Mouse (Mus musculus): Measurements from ENCODE around the gene Clptm1. TPM values are rescaled to one million over a fixed set of nuclear protein-coding genes. Genes with fewer than 3 reads are reported as not detected.

Clptm1 gene
- 154 TPM for polyA plus RNA-seq (2021)

DNA sequence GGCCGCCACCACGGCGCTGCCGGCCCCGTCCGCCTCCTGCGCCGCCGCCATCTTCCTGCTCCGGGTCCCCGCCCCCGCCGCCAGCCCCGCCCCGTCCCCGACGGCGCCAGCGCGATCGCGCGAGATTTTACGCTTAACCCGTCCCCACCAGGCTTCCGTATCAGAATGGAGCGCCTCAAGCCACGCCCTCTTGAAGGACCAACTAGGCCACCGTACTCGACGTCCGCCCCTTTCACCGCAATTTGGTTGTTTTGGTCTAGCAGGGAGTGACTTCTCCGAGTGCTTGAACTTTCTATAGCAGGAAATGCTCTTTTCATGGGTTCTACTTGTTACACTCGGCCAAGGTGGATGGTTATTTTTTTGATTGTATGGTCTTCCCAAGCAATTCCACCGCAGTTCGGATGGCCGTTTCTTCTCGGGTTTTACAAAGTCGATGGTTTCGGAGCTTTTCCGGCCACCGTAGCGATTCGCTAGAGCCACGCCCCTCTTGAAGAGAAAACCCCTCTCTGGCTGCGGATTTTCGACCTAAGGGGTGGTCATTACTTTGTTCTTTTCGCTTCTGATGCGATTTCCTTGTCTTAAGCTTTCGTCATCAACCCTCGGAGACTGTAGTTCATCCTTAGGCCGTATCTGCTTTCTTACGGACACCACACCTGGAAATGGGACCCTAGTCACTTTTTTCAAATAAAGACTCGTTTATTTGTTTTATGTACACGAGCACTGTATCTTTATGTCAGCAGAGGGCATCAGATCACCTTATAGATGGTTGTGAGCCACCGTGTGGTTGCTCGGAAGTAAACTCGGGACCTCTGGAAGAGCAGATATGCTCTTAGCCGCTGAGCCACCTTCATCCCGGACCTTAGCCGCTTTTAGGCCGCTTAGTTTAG, at the start of gene Clptm1:
Clptm1 (minus strand) TSS at position 79 of the 887 bp plus-strand sequence.
- TF ChIP-seq CTCF (IDR thresholded peaks at IDR 0.05), result peak; percentile 73
- in situ Hi-C loops (cut with MboI; ENCODE audit: low pct_unique_long_range_greater_than_20kb), result loop anchor here (5.0 kb wide), 1 partner anchor 47 kb away; no protein-coding TSS in a partner anchor
- peak; percentile 63 for ATAC-seq
- no peaks in the 10 kb centered on the region for H3K27me3 ChIP-seq
- peak; percentile 92 for DNase-seq (ENCODE audit: low read depth, low spot score)
- POLR2A ChIA-PET, result interaction anchor here (1.1 to 1.4 kb wide), 3 partner anchors 9 to 36 kb away, joined by 3 to 4 read pairs (median 3); partner anchors contain the start of gene Relb
- CTCF ChIA-PET, result interaction anchor here (1.6 to 5.8 kb wide), 2 partner anchors 28 to 36 kb away, joined by 4 to 120 read pairs; partner anchors contain the start of genes Apoc1 and Apoe

GRCm38 (mm10) chr7:19713598-19713997, 48.8 kb upstream of the Clptm1 start:
- no peak for TF ChIP-seq CTCF (IDR thresholded peaks at IDR 0.05)
- ChIA-PET CTCF (interaction anchor here (1.3 to 6.6 kb wide), 4 partner anchors 11 to 51 kb away, joined by 3 to 43 read pairs (median 4); no protein-coding TSS in a partner anchor), POLR2A (no interaction called here)
- ATAC-seq, result no peak
- H3K27me3 ChIP-seq, result no peaks in the 10 kb centered on the region
- DNase-seq (ENCODE audit: low read depth, low spot score), result no peak
- in situ Hi-C loops (cut with MboI; ENCODE audit: low pct_unique_long_range_greater_than_20kb), result loop anchor here (5.0 kb wide), 1 partner anchor 46 kb away; the partner anchor contains the start of gene Clptm1

DNA sequence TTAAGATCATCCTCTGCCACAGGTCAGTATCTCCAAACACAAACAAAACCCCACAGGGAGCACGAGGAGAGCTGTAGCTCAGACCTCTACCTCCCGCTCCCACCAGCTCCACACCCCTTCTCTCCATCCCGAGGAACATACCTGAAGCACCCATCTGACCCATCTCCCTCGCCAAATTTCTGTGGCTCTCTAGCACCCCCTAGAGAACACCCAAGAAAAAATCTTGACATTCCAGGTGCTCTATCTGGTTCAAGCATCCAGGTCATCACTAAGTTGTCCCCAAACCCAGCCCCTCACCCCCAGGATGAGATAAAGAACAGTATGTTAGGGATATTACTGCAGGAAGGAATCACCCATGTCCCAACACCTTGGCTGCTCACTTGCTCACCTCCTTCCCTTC, 48.4 kb upstream of the Clptm1 start:
- POLR2A ChIA-PET, result no interaction called here
- in situ Hi-C loops (cut with MboI; ENCODE audit: low pct_unique_long_range_greater_than_20kb), result loop anchor here (5.0 kb wide), 1 partner anchor 46 kb away; the partner anchor contains the start of gene Clptm1

DNA sequence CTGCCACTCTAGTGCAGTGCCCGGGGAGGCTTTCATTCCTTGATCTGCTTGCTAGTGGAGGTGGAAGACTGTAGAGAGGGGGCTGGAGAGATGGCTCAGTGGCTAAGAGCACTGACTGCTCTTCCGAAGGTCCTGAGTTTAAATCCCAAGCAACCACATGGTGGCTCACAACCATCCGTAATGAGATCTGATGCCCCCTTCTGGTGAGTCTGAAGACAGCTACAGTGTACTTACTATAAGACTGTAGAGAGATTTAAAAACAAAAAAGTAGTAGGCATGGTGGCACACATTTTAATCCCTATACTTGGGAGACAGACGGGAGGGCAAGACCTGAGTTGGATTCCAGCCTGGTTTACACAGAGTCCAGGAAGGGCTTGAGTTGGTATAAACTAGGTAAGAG, 47.6 kb upstream of the Clptm1 start:
- CTCF ChIA-PET, result interaction anchor here (0.7 to 6.6 kb wide), 7 partner anchors 8 to 43 kb away, joined by 3 to 43 read pairs (median 5); no protein-coding TSS in a partner anchor
- POLR2A ChIA-PET, result no interaction called here
- no peaks in the 10 kb centered on the region for H3K27me3 ChIP-seq
- ATAC-seq (no peak), DNase-seq (ENCODE audit: low read depth, low spot score) (no peak)
- in situ Hi-C loops (cut with MboI; ENCODE audit: low pct_unique_long_range_greater_than_20kb), result loop anchor here (5.0 kb wide), 1 partner anchor 45 kb away; the partner anchor contains the start of gene Clptm1
- TF ChIP-seq CTCF (IDR thresholded peaks at IDR 0.05), result no peak

More for the DNA sequence above, 48.4 kb upstream of the Clptm1 start:
- TF ChIP-seq CTCF (IDR thresholded peaks at IDR 0.05), result no peak
- CTCF ChIA-PET, result interaction anchor here (0.7 to 6.6 kb wide), 7 partner anchors 8 to 51 kb away, joined by 3 to 43 read pairs (median 4); no protein-coding TSS in a partner anchor
- H3K27me3 ChIP-seq, result no peaks in the 10 kb centered on the region
- DNase-seq (ENCODE audit: low read depth, low spot score), result no peak
- ATAC-seq, result no peak

- ChIA-PET CTCF (interaction anchor here (1.4 to 6.6 kb wide), 3 partner anchors 8 to 42 kb away, joined by 5 to 43 read pairs (median 6); no protein-coding TSS in a partner anchor), POLR2A (interaction anchor here (1.8 kb wide), 1 partner anchor 11 kb away, joined by 4 read pairs; no protein-coding TSS in a partner anchor)
- TF ChIP-seq CTCF (IDR thresholded peaks at IDR 0.05), result no peak
- in situ Hi-C loops (cut with MboI; ENCODE audit: low pct_unique_long_range_greater_than_20kb), result loop anchor here (5.0 kb wide), 1 partner anchor 43 kb away; the partner anchor contains the start of gene Clptm1
- no peak for DNase-seq (ENCODE audit: low read depth, low spot score)
- ATAC-seq, result no peak
- H3K27me3 ChIP-seq, result no peaks in the 10 kb centered on the region
Observed at GRCm38 (mm10) chr7:19710650-19711049, 45.8 kb upstream of the Clptm1 start.

- CTCF ChIA-PET, result interaction anchor here (1.6 to 10.2 kb wide), 2 partner anchors 8 to 38 kb away, joined by 4 to 120 read pairs; partner anchors contain the start of gene Clptm1
- in situ Hi-C loops (cut with MboI; ENCODE audit: low pct_unique_long_range_greater_than_20kb), result no loop called here
Observed at GRCm38 (mm10) chr7:19705271-19705670, 40.4 kb upstream of the Clptm1 start.

GRCm38 (mm10) chr7:19704475-19704874, 39.6 kb upstream of the Clptm1 start:
- ChIA-PET CTCF (interaction anchor here (1.6 to 10.2 kb wide), 2 partner anchors 9 to 37 kb away, joined by 4 to 120 read pairs; partner anchors contain the start of gene Clptm1), POLR2A (no interaction called here)
- TF ChIP-seq CTCF (IDR thresholded peaks at IDR 0.05), result no peak
- in situ Hi-C loops (cut with MboI; ENCODE audit: low pct_unique_long_range_greater_than_20kb), result no loop called here
- no peaks in the 10 kb centered on the region for H3K27me3 ChIP-seq
- no peak for ATAC-seq
- DNase-seq (ENCODE audit: low read depth, low spot score), result no peak

More at GRCm38 (mm10) chr7:19705271-19705670, 40.4 kb upstream of the Clptm1 start:
- no peak for DNase-seq (ENCODE audit: low read depth, low spot score)
- POLR2A ChIA-PET, result no interaction called here
- no peaks in the 10 kb centered on the region for H3K27me3 ChIP-seq
- no peak for ATAC-seq
- TF ChIP-seq CTCF (IDR thresholded peaks at IDR 0.05), result no peak

- no peak for DNase-seq (ENCODE audit: low read depth, low spot score)
- CTCF ChIA-PET, result interaction anchor here (1.2 to 10.2 kb wide), 3 partner anchors 8 to 35 kb away, joined by 5 to 120 read pairs (median 5); partner anchors contain the start of gene Clptm1
- H3K27me3 ChIP-seq, result no peaks in the 10 kb centered on the region
- in situ Hi-C loops (cut with MboI; ENCODE audit: low pct_unique_long_range_greater_than_20kb), result no loop called here
- ATAC-seq, result no peak
- TF ChIP-seq CTCF (IDR thresholded peaks at IDR 0.05), result no peak
- POLR2A ChIA-PET, result interaction anchor here (3.7 kb wide), 1 partner anchor 34 kb away, joined by 16 read pairs; no protein-coding TSS in a partner anchor
Observed at GRCm38 (mm10) chr7:19702859-19703555, 38.2 kb upstream of the Clptm1 start.

DNA sequence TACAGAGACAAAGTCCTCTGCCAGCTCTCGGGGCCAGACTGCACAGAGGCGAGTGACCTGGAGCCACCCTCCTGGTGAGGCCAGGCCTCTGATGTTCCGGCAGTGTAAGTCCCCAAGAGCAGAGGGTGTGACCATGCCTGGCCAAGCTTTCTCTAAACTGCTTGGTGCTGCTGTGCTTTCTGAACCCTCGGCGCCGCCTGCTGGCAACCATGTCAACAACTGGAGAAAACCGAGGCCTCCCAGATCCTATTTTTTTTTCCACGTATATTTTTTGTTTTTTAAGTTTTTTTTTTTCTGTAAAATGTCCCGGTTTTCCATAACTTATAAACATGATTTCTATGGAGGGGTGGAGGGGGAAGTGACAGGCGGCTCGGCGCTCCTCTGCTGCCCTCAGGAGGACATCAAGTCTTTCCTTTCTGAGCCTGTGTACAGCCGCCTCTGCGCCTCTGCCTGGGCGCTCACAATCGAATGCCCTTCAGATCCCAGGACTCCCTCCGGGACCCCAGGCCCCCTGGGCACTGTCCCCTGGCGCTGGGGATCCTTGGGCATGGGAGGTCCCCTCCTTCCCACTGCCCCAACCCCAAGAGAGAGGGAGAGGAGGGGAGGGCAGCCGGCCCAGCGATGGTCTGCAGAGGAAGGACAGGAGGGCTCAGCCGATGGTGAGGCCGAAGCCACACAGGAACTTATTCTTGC, 36.4 kb upstream of the Clptm1 start:
- POLR2A ChIA-PET, result interaction anchor here (0.5 to 3.7 kb wide), 4 partner anchors 17 to 193 kb away, joined by 3 to 16 read pairs (median 4); partner anchors contain the start of genes Bloc1s3 and Trappc6a
- no peaks in the 10 kb centered on the region for H3K27me3 ChIP-seq

More for the DNA sequence above, 36.4 kb upstream of the Clptm1 start:
- DNase-seq (ENCODE audit: low read depth, low spot score) (no peak), ATAC-seq (peak; percentile 83)
- no peak for TF ChIP-seq CTCF (IDR thresholded peaks at IDR 0.05)
- in situ Hi-C loops (cut with MboI; ENCODE audit: low pct_unique_long_range_greater_than_20kb), result no loop called here
- CTCF ChIA-PET, result interaction anchor here (0.7 to 10.2 kb wide), 9 partner anchors 10 to 139 kb away, joined by 3 to 120 read pairs (median 5); partner anchors contain the start of genes Apoc2, Clptm1 and Ppp1r37
